Mouse (Mus musculus) ovary, adult 18-20 months (tissue): ENCODE measurements at regions not wholly inside any gene's neighbourhood (a gene's known extent, or its start where the extent isn't known, plus 50 kb on each side); places are given as distances from the start of the nearest gene placed in this dataset.

Source experiments
- DNase-seq: peaks from one replicate; pipeline ENCODE4 v3.0.0; 2022; ENCODE audit warnings: low spot score, mixed read lengths

- DNase-seq: no peak
These were observed 172.4 kb upstream of the Mki67 start for GRCm38 (mm10) chr7:135888598-135888997.

GRCm38 (mm10) chr7:135889016-135889726, 173.0 kb upstream of the Mki67 start:
- DNase-seq: no peak

- DNase-seq: no peak
These were observed 182.7 kb upstream of the Mki67 start for GRCm38 (mm10) chr7:135898876-135899275.

GRCm38 (mm10) chr7:135899765-135900164, 183.6 kb upstream of the Mki67 start:
- no peak for DNase-seq

GRCm38 (mm10) chr7:135900861-135901321, 184.7 kb upstream of the Mki67 start:
- DNase-seq: peak; percentile 20

- DNase-seq: no peak
These were observed 186.2 kb upstream of the Mki67 start for GRCm38 (mm10) chr7:135902106-135903055.

GRCm38 (mm10) chr7:135911376-135911775, 195.2 kb upstream of the Mki67 start:
- DNase-seq: no peak

- no peak for DNase-seq
These were observed 197.9 kb upstream of the Mki67 start for GRCm38 (mm10) chr7:135913923-135914634.

- DNase-seq: no peak
These were observed 207.7 kb upstream of the Mki67 start for GRCm38 (mm10) chr7:135923876-135924275.

- no peak for DNase-seq
These were observed 208.5 kb upstream of the Mki67 start for GRCm38 (mm10) chr7:135924641-135925040.

GRCm38 (mm10) chr7:135930091-135930490, 213.9 kb upstream of the Mki67 start:
- DNase-seq: no peak

GRCm38 (mm10) chr7:135932595-135933175, 216.5 kb upstream of the Mki67 start:
- no peak for DNase-seq

- DNase-seq: no peak
These were observed 219.0 kb upstream of the Mki67 start for GRCm38 (mm10) chr7:135935180-135935579.

GRCm38 (mm10) chr7:135937465-135937864, 221.3 kb upstream of the Mki67 start:
- no peak for DNase-seq

- no peak for DNase-seq
These were observed 223.2 kb upstream of the Mki67 start for GRCm38 (mm10) chr7:135939341-135939740.

GRCm38 (mm10) chr7:135942826-135943225, 226.7 kb upstream of the Mki67 start:
- no peak for DNase-seq

GRCm38 (mm10) chr7:135946071-135946646, 230.0 kb upstream of the Mki67 start:
- DNase-seq: no peak

- DNase-seq: no peak
These were observed 244.9 kb upstream of the Mki67 start for GRCm38 (mm10) chr7:135961026-135961425.

- DNase-seq: no peak
These were observed 249.4 kb upstream of the Mki67 start for GRCm38 (mm10) chr7:135965528-135965927.

GRCm38 (mm10) chr7:135966231-135966630, 250.1 kb upstream of the Mki67 start:
- no peak for DNase-seq

- DNase-seq: no peak
These were observed 252.5 kb upstream of the Mki67 start for GRCm38 (mm10) chr7:135968638-135969037.

GRCm38 (mm10) chr7:135986021-135986420, 269.9 kb upstream of the Mki67 start:
- DNase-seq: no peak
